Mouse (Mus musculus) midbrain, embryonic 16.5 days (tissue): Measurements from ENCODE around the gene Sema3c. TPM values are rescaled to one million over a fixed set of nuclear protein-coding genes. Genes with fewer than 3 reads are reported as not detected.

Experiments used
- ATAC-seq: fragments of 200-750 bp; cut with Nextera tagmentation; 2 replicates; pipeline ENCODE4 v1.8.0; 2017; ENCODE audit warnings: moderate TSS enrichment
- H3K27ac ChIP-seq: fragments of 300-500 bp; sonication (generic); 2 replicates; pipeline ENCODE4 v1.5.1; 2014; ENCODE audit warnings: mild to moderate bottlenecking, low read length, mixed read lengths
- H3K27me3 ChIP-seq: fragments of 300-500 bp; sonication (generic); 2 replicates; pipeline ENCODE4 v1.6.1; 2014; ENCODE audit warnings: low read depth, low read length, mixed read lengths; ENCODE audit not compliant: control insufficient read depth, insufficient read depth
- H3K36me3 ChIP-seq: fragments of 300-500 bp; sonication (generic); 2 replicates; pipeline ENCODE4 v1.6.1; 2014; ENCODE audit warnings: mild to moderate bottlenecking, low read length, moderate library complexity, mixed read lengths; ENCODE audit not compliant: control insufficient read depth, insufficient read depth
- H3K4me1 ChIP-seq: fragments of 300-500 bp; sonication (generic); 2 replicates; pipeline ENCODE4 v1.6.1; 2014; ENCODE audit warnings: mild to moderate bottlenecking, low read length, mixed read lengths; ENCODE audit not compliant: control insufficient read depth, insufficient read depth
- H3K4me2 ChIP-seq: fragments of 300-500 bp; sonication (generic); 2 replicates; pipeline ENCODE4 v1.6.1; 2014; ENCODE audit warnings: mild to moderate bottlenecking, low read length, mixed read lengths
- H3K4me3 ChIP-seq: fragments of 300-500 bp; sonication (generic); 2 replicates; pipeline ENCODE4 v1.5.1; 2014; ENCODE audit warnings: low read depth, mild to moderate bottlenecking, low read length, moderate library complexity, mixed read lengths
- H3K9ac ChIP-seq: fragments of 300-500 bp; sonication (generic); 2 replicates; pipeline ENCODE4 v1.6.1; 2014; ENCODE audit warnings: low read depth, low read length, mixed read lengths
- H3K9me3 ChIP-seq: fragments of 300-500 bp; sonication (generic); replicated peaks from 2 replicates; pipeline ENCODE4 v1.6.1; 2014; ENCODE audit warnings: mild to moderate bottlenecking, low read length, mixed read lengths; ENCODE audit not compliant: control insufficient read depth, poor library complexity, severe bottlenecking
- WGBS: fragments of 180-500 bp; shearing (Covaris S2); extraction: QIAGEN DNeasy Blood & Tissue Kit; methylation state at CpG from one replicate; pipeline ENCODE4 v1.1.7; 2014; 5-methylcytosine and 5-hydroxymethylcytosine counted together
- polyA plus RNA-seq: library from polyadenylated mRNA; unstranded; fragments of >200 nt; fragmentation: Nextera tagmentation; extraction: Ambion mirVana; gene quantifications from 2 replicates; pipeline ENCODE4 v1.2.1, GENCODE M21; 2015

The Sema3c gene
- polyA plus RNA-seq, 1 experiment from 2014 or later = 15.5 TPM

DNA sequence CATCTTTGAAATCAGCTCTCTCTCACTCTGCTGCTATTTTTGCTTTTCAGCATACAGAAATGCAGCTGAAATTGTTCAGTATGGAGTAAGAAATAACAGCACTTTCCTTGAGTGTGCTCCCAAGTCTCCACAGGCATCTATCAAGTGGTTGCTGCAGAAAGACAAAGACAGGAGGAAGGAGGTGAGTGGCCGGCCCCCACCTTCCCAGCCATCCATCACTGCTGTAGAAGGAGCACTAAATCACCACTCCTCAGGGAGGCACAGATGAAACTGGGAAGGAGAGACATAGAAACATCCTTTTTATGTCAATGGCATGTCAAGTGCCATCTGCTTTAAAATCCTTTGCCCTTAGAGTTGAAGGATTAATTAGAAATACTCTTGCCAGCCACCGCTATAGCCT lies 149.9 kb downstream of the Sema3c start:
- H3K4me2 ChIP-seq = no peak overlapping the region
- 47% methylated on average over 2 of the region's 2 CpGs for WGBS
- peak; percentile 81 for ATAC-seq
- no peak overlapping the region for H3K27ac ChIP-seq
- no peaks in the 10 kb centered on the region for H3K36me3 ChIP-seq
- no peaks in the 10 kb centered on the region for H3K27me3 ChIP-seq
- H3K9me3 ChIP-seq = no peaks in the 10 kb centered on the region
- H3K9ac ChIP-seq = no peak overlapping the region
- no peak overlapping the region for H3K4me3 ChIP-seq
- H3K4me1 ChIP-seq = peaks cover 4% of the 10 kb centered on the region; the same call in 1 of the 2 replicates

DNA sequence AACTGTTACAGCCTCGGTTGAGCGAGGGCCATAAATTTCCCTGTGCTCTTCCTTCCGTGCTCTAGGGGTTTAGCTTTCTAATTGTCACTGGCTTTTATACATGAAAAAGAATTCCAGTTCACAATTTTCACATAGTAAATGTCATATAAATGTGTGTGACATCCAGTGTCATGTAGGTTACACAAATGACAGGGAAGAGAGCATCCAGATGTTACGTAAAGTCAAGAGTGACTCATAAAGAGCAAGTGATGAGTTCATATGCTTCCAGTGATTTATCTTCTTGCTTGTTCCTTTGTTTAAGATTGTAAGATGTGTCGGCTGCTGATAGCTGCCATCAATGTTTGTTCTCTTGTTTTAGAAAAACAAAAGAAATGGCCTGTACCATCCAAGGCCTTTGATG lies 154.0 kb downstream of the Sema3c start:
- Histone ChIP-seq H3K4me3 (no peak overlapping the region), H3K4me2 (no peak overlapping the region), H3K27me3 (no peaks in the 10 kb centered on the region), H3K27ac (no peak overlapping the region), H3K4me1 (peaks cover 4% of the 10 kb centered on the region; the same call in 1 of the 2 replicates), H3K36me3 (no peaks in the 10 kb centered on the region), H3K9ac (no peak overlapping the region), H3K9me3 (no peaks in the 10 kb centered on the region)
- 86% methylated on average over 5 of the region's 5 CpGs for WGBS
- ATAC-seq = no peak

DNA sequence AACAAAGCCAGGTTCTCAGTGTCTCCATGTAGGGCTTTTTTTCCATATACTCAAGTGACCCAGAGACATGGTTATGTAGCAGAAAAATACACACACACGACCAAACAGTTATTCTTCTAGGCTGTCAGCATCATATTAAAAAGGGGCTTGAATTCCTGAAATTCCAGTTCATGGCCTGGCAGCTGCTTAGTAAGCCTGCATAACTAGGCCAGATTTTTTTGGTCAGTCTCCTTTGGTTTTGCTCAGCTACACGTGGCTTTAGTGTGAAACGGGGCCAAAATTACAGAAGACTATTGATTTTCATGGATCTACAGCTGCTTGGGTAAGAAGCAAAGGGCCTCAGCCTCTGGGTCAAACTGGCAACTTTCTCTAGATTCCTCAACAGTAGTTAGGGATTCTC lies 165.7 kb downstream of the Sema3c start:
- Histone ChIP-seq H3K4me2 (no peak overlapping the region), H3K27ac (no peak overlapping the region), H3K36me3 (no peaks in the 10 kb centered on the region), H3K9ac (no peak overlapping the region), H3K4me3 (no peak overlapping the region), H3K27me3 (no peaks in the 10 kb centered on the region), H3K9me3 (no peaks in the 10 kb centered on the region), H3K4me1 (no peaks in the 10 kb centered on the region)
- no peak for ATAC-seq
- 60% methylated on average over 3 of the region's 3 CpGs for WGBS

DNA sequence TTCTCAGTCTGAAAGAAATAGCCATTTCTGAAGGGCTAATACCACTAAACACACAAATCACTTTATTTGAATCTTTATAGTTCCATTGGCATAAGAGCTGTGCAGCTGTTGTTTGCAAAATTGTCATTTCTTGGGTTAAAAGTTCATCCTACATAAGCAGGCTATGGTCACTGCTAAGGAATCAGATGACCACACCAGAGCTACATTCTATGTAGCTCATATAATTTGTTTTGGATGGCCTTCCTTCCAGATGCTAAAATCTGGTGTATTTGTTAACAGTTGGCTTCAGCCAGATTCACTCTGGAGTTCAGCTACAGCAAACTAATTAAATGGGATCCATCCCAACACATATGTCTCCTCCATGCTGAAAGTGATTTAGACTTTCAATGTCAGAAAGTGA lies 172.4 kb downstream of the Sema3c start:
- Histone ChIP-seq H3K9me3 (no peaks in the 10 kb centered on the region), H3K27ac (no peak overlapping the region), H3K4me2 (no peak overlapping the region), H3K4me1 (no peaks in the 10 kb centered on the region), H3K4me3 (no peak overlapping the region), H3K27me3 (no peaks in the 10 kb centered on the region), H3K9ac (no peak overlapping the region), H3K36me3 (no peaks in the 10 kb centered on the region)
- no peak for ATAC-seq

DNA sequence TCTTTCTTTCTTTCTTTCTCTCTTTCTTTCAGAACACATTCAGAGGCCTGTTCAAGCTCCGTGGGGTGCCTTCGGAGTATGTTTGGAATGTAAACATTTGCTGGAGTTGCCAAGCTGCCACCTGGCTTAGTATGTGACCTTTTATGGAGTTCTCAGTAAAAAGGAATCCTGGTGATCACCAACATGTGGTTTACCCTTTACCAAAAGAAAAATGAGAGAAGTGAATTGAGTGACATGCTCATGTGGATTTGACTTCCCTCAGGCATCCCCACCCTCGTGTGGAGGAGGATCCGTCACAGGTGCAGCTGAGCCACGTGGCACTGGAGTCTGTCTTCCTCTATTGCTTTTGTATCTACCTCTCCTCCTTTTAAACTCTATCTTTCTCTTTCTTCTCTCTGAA lies 173.1 kb downstream of the Sema3c start:
- Histone ChIP-seq H3K27ac (no peak overlapping the region), H3K36me3 (no peaks in the 10 kb centered on the region), H3K4me3 (no peak overlapping the region), H3K9ac (no peak overlapping the region), H3K27me3 (no peaks in the 10 kb centered on the region), H3K4me1 (no peaks in the 10 kb centered on the region), H3K4me2 (no peak overlapping the region), H3K9me3 (no peaks in the 10 kb centered on the region)
- 32% methylated on average over 5 of the region's 5 CpGs for WGBS
- ATAC-seq = no peak

DNA sequence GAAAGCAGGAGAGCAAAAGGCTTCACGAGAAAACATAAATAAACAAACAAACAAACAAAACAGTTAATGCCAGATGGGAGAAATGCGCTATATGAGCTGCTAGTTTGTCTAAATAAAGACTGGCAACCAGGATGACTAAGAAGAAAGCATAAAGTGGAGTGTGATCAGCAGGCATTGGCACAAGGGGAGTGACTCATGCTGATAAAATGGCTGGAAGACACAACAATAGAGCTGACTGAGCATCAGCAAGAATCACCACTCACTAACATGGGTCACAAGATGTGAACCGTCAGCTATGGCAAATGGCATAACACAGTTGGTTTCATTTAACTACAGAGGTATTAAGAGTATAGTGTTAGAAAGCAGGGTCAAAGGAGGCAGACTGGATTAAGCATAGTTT lies 174.2 kb downstream of the Sema3c start:
- Histone ChIP-seq H3K4me3 (no peak overlapping the region), H3K27ac (no peak overlapping the region), H3K27me3 (no peaks in the 10 kb centered on the region), H3K36me3 (no peaks in the 10 kb centered on the region), H3K9me3 (no peaks in the 10 kb centered on the region), H3K4me2 (no peak overlapping the region), H3K9ac (no peak overlapping the region), H3K4me1 (no peaks in the 10 kb centered on the region)
- WGBS = 75% methylated on average over 3 of the region's 3 CpGs
- no peak for ATAC-seq

DNA sequence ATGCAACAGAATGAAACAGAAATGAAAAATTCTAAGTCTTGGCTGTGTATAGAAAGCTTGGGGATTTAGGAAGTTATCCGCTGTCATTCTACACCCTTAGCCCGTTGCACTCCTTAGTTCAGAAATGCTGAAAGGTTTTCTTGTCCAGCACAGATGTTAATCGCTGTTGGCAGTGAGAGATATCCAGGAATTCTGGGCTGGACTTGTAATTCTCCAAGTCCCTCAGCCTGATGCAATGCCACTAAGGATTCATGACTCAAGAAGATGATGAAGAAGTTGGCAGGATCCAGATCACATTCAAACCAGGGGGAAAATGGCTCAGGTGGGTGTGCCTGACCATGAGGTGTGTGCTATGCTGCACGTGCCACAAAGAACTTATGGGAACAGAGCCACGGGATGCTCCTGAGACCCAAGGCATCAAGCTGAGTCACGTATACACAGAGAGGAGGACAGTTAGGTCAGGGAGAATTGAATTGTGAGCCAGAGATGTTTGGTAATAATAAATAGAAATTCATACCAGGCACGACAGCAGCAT lies 179.5 kb downstream of the Sema3c start:
- Histone ChIP-seq H3K4me2 (no peak overlapping the region), H3K4me1 (no peaks in the 10 kb centered on the region), H3K9ac (no peak overlapping the region), H3K27me3 (no peaks in the 10 kb centered on the region), H3K9me3 (no peaks in the 10 kb centered on the region), H3K4me3 (no peak overlapping the region), H3K36me3 (no peaks in the 10 kb centered on the region), H3K27ac (no peak overlapping the region)
- no peak for ATAC-seq
- whole genome bisulfite sequencing = 85% methylated on average over 7 of the region's 7 CpGs

DNA sequence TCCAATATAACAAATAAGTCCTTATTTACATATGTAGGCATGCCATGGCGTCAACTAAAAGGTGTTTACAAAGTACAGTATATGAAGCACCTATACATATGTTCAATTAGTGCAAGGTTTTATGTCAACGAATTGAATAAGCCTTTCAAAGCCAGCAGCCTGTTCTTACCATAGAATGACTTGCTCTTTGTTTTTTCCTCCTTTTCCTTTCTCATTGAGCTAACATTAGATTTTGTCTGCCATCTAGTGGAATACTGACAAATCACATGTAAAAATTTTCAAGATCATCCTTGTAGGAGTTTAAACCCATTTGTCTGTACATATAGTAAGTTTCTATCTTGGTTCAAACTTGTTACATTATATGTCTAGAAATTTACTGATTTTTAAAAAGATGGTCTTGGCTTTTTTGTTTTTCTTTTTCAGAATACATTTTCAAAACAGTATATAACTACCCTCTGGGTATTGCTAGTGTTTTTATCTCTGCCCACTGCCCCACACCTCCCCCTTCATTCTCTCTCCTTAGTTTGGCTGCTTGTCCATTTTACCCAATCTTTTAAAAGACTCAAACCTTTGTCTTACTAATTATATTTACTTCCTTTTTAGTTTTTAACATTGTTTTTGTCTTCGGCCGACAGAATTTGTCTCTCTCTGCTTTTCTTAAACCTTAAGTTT lies 192.1 kb downstream of the Sema3c start:
- Histone ChIP-seq H3K4me1 (no peaks in the 10 kb centered on the region), H3K4me3 (no peak overlapping the region), H3K4me2 (no peak overlapping the region), H3K36me3 (no peaks in the 10 kb centered on the region), H3K9ac (no peak overlapping the region), H3K27ac (no peak overlapping the region), H3K9me3 (no peaks in the 10 kb centered on the region), H3K27me3 (no peaks in the 10 kb centered on the region)
- WGBS = 63% methylated on average over 4 of the region's 4 CpGs
- ATAC-seq = peak; percentile 86

DNA sequence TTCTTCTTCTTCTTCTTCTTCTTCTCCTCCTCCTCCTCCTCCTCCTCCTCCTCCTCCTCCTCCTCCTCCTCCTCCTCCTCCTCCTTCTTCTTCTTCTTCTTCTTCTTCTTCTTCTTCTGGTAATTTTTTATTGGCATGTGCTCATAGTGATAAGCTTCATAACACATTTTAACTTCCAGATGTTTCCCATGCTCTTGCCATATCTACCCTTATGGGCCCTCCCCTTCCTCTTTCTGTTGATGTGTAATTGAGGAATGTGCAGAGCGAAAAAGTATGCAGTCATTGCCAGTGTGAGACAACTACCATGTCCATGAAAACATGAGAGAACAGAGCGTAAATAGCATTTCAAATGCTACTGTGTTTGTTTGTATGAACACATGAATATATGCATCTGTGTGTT lies 196.2 kb downstream of the Sema3c start:
- Histone ChIP-seq H3K4me1 (no peaks in the 10 kb centered on the region), H3K36me3 (no peaks in the 10 kb centered on the region), H3K27ac (no peak overlapping the region), H3K9me3 (no peaks in the 10 kb centered on the region), H3K4me2 (no peak overlapping the region), H3K4me3 (no peak overlapping the region), H3K27me3 (no peaks in the 10 kb centered on the region), H3K9ac (no peak overlapping the region)
- 98% methylated on average over 2 of the region's 2 CpGs for WGBS
- ATAC-seq = no peak
